Mouse (Mus musculus): ENCODE measurements at regions not wholly inside any gene's neighbourhood (a gene's known extent, or its start where the extent isn't known, plus 50 kb on each side); places are given as distances from the start of the nearest gene placed in this dataset.

- TF ChIP-seq POLR2A (IDR thresholded peaks at IDR 0.05; ENCODE audit: insufficient read depth, low read depth, low read length) (no peak), CTCF (IDR thresholded peaks at IDR 0.05; ENCODE audit: insufficient read depth, low read depth, low read length) (no peak)
These were observed 104.2 kb upstream of the Arid2 start for GRCm38 (mm10) chr15:96183069-96183468.

All from olfactory bulb, adult 2 months (tissue).